Mouse (Mus musculus): ENCODE results near the gene Ddx4. TPM values are rescaled to one million over a fixed set of nuclear protein-coding genes. Genes with fewer than 3 reads are reported as not detected.

Ddx4 gene
- total RNA-seq (2021) = 1 to 10 TPM in 1 of 2 experiments, under 1 TPM in 1; 0.13 to 1.1 TPM
- long read RNA-seq, experiment 1 = 0 reads
- long read RNA-seq, experiment 2 = 0 reads

DNA sequence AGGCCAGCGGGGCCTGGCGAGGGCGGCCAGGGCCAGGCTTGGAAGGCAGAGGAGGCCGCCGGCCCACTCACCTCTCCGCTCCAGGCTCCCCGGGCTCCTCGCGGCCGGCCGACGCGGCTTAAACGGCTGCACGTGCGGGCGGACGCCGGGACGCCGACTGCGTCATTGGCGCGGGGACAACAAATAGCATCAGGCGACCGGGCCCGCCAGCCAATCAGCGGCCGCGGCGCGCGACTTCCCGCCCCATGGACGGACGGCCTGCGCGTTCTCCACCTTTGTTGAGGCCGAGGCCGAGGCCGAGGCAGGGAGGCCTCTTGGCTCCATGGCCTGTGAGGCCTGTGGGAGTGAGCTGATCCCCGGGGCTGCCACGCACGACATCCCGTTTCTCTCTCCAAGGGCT, at the start of gene Ddx4:
Gene Ddx4, minus strand, starts transcription at position 271 of the 400 bp plus-strand sequence.
- DNase-seq (ENCODE audit: low spot score in 2 of 2) = no peak

DNA sequence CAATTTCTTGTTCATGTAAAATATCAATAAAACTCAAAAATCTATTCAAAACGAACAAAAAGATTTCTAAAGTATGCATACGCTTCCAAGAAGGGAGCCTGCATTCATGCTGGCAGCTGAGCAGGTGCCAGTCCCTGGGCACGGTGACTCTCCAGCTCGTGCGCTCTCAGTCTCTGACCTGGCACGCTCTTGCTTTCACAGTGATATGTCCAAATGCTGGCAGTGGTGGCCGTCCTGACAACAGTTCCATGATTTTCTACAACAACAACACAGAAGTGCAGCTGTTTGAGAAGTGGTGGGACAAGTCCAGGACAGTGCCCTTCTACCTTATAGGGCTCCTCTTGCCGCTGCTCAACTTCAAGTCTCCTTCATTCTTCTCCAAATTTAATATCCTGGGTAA, 49.0 kb upstream of the Ddx4 start:
- no peak for DNase-seq (ENCODE audit: low spot score in 2 of 2)

DNA sequence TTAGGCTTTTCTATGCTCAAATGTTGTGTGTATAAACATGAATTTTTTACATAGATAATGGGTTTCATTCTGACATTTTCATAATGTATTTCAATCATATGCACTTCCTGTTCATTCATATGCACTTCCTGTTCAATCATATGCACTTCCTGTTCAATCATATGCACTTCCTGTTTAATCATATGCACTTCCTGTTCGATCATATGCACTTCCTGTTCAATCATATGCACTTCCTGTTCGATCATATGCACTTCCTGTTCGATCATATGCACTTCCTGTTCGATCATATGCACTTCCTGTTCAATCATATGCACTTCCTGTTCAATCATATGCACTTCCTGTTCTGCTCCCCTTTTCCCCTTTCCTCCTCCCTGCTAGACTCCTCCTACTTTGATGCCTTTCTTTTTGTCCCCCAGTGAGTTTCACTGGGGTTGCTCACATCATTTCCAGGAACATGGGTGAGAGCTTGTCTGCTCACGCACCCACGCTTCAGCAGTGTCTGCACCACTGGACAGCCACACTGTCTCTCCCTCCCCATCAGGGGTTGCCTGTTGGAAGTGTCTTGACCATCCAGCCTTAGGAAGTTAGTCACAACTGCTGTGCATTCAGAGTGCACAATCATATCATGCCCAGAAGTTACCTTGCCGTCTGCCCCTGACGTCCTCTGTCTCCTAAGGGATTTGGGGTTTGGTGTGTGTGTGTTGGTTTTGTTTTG, 43.4 kb upstream of the Ddx4 start:
- DNase-seq (ENCODE audit: low spot score in 2 of 2) = no peak

DNA sequence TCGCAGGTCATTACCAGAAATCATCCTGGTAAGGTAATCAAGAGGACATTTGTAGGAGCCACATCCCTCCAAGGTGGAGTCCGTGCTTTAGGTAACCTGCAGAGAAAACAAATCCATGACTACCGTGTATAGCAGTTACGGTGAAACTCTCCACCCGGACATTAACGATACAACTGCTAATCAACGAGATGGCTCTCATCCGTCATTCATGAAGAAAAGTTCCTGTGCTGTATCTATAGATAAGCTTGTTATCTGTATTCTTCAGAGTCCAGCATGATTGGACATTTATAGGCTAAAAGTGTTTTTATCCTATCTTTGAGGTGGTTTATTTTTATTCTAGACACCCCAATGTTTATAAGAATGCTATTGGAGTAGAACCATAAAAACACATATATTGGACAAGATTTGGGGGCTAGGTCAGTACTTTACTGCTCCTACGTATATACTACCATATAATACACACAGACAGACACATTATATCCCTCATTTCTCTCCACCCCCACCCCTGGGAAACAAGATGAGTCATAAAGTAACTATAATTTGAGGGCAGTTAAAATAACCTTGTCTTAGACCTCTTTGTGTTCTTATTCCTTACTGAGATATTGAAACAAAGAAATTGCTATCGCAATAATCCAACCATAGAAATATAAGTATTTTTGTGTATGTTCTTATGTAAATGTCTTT, 40.7 kb upstream of the Ddx4 start:
- no peak for DNase-seq (ENCODE audit: low spot score in 2 of 2)

- no peak for DNase-seq (ENCODE audit: low spot score in 2 of 2)
Observed at GRCm38 (mm10) chr13:112686155-112686554, 33.9 kb upstream of the Ddx4 start.

DNA sequence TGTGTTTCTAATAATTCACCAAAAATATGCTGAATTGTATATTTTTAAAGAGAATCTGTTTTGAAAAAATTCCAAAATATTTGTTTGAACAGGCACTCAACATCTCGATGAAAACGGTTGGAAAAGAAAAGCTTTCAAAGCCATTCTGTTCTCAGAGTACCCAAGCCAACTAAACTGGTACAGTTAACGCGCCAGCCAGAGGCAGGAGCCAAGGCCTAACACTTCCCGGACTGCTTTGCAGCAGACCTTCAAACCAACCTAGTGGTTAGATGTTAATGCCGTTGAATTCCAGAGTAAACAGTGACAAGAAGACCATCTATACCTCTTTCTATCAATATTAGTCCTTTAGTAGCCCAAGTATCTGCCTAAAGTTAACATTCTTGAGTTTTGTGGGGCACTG, 31.7 kb upstream of the Ddx4 start:
- no peak for DNase-seq (ENCODE audit: low spot score in 2 of 2)

- DNase-seq (ENCODE audit: low spot score in 2 of 2) = no peak
Observed at GRCm38 (mm10) chr13:112683312-112683711, 31.0 kb upstream of the Ddx4 start.

GRCm38 (mm10) chr13:112678154-112678553, 25.9 kb upstream of the Ddx4 start:
- no peak for DNase-seq (ENCODE audit: low spot score in 2 of 2)

GRCm38 (mm10) chr13:112673899-112674447, 21.7 kb upstream of the Ddx4 start:
- DNase-seq (ENCODE audit: low spot score in 2 of 2) = peak; percentile 42 to 48

DNA sequence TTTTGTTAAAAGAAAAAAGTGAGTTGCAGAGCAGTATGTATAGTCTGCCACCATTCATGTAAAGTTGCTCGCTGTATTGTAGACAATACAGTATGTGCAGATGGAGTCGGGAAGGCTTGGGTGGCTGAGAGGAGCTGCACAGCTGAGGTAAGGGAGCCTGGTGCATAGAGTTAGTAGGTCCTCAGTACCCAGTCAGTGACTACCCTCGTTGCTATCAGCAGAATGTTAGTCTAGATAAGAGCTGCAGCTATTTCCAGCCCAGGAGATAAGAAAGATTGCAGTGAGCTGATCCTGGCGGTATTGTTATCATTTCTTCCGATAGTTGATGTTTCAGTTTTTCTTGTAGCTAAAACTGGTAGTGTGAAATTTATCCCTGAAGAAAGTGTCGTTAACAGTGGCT, 20.5 kb upstream of the Ddx4 start:
- no peak for DNase-seq (ENCODE audit: low spot score in 2 of 2)

- no peak for DNase-seq (ENCODE audit: low spot score in 2 of 2)
Observed at GRCm38 (mm10) chr13:112671708-112672107, 19.4 kb upstream of the Ddx4 start.

DNA sequence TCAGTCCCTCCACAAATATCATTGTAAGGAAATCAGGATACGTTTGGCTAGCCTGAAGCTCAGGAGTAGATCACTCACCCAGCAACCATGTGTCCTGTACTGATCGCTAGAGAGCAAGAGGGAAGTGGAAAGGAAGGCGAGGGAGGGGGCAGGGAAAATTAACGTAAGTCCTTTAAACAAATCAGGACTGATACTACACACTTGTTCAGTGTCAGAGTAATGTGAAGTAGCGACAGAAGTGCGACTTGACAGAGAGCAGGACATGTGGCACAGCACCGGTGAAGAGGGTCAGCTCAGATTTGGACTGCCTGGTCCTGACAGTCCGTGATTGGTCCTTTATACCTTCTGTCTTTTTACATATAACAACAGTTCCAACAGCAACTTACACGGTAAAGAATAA, 14.9 kb upstream of the Ddx4 start:
- DNase-seq (ENCODE audit: low spot score in 2 of 2) = no peak

DNA sequence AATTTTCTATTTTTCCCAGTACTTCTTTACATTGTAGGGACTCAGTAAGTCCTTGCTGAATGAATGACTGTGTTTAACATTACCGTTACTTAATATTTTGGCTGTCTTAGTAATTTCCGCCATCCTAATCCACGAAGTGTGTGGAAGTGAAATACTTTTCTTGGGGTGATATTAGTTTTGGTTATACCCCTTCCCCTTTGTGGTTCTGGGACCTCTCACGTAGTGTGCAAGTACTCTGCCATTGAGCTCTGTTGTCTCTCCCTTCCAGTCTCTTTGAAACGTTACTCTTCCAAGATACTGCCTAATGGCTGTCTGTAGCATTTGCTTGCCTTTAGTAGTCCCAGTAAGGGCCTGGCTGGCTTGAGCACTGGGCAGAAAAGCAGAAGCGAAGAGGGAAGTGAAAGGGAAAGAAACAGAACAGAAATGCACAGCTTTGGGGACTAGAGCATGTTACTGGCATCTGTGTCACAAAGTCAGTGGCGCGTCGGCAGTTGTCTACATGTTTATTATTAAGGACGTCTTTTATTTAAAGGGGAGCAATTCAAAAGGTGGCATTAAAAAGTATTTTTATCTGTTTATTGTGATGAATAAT, 14.3 kb upstream of the Ddx4 start:
- DNase-seq (ENCODE audit: low spot score in 2 of 2) = no peak

DNA sequence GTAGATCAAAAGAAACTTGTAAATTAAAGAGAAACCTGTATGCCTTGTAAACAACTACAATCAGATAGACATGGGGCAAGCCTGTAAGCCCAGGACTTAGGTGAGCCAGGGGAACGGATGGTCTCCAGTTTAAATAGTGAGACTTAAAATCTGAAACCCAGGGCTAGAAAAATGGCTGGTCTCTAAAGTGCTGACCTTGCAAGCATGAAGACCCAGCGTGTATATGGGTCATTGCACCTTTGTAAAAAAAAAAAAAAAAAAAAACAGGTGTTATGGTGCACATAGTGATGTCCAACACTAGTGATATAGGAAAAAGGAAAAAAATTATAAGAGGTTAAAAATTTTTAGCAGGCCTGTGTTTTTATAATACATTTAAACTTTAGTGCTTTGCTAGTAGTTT, 9.4 kb upstream of the Ddx4 start:
- no peak for DNase-seq (ENCODE audit: low spot score in 2 of 2)

DNA sequence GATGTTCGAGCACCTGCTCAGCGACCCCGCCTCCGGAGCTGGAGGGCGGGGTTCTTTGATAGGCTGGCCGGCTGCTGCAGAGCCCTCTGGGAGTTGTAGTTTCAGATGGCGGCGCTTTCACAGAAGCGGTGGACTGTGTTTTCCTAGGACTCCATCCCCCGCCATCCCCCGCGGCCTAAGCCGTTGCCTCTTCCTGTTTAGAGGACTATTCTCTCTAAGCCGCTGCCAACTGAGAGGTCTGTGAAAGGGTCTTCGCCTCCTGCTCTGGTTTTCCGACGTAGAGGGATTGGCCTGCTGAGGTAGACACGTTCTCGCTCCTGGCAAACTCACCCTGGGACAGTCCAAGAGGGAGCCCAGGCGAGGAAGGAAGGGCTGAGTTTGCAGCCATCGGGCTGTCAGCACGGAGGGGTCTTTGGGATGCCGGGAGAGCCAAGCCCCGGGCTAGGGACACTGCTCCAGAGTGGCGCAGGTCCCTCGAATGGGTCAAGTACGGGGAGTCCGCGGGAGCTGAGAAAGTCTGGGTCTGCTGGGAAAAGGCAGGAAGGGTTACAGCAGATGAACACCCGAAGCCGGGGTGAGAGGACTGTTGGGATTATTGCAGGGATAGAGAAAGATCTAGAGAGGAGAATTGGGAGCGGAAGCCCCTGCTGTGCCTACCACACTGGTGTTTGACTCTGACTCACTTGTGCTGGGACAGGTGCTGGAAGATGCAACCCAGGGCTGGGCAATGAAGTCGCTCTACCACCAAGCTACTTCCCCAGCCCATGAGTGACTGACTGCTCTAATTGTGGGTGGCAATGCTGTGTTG, 8.5 kb upstream of the Ddx4 start, which contains the start of gene Slc38a9:
Gene Slc38a9, plus strand, starts transcription at position 178 of the 808 bp plus-strand sequence.
- DNase-seq (ENCODE audit: low spot score in 2 of 2) = peak; percentile 83 to 84

- DNase-seq (ENCODE audit: low spot score in 2 of 2) = no peak
Observed at GRCm38 (mm10) chr13:112659986-112660573, 7.8 kb upstream of the Ddx4 start.

DNA sequence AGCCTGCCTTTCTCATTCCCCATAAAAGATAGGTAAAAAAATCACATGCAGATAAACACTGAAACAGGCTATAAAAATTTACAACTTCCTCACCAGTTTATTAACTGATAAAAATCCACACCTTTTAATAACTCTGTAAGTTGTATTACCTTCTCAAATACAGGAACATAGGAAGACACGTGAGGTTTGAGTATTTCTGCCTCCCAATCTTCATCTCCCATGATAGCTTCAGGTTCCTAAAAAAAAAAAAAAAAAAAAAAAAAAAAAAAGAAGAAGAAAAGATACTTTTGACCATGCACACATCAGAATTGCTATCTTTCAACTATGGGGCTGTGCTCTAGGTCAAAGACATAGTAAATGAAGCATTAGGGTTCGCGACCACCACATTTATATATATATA, 1.1 kb downstream of the Ddx4 start:
- no peak for DNase-seq (ENCODE audit: low spot score in 2 of 2)

DNA sequence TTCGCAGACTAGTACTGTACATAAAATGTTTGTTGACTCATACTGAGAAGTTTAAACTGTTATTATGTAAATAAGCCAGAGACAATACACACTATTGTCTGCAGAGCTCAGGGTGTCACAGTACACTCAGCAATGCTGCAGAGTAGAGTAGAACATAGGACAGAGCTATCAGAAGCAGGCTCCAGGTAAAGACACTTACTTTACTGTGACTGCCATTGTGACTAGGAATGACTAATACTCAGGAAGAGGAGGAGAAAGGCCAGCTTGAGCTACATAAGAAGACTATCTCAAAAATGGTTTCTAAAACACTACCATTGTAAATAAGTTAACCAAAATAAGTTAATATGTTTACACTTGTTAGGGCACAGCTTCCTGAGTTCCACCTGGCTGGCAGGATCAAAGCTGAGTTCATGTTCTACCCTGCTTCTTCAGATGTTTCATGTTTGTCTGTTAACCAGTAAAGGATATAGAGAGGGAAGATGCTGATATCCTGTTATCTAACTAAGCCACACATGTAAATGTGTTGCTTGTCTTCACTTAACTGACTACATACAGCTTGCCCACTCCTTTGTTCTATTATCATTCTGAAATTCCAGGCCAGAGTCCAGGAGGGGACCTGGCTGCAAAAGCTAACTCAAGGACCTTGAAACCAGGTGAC, 6.6 kb downstream of the Ddx4 start:
- no peak for DNase-seq (ENCODE audit: low spot score in 2 of 2)

DNA sequence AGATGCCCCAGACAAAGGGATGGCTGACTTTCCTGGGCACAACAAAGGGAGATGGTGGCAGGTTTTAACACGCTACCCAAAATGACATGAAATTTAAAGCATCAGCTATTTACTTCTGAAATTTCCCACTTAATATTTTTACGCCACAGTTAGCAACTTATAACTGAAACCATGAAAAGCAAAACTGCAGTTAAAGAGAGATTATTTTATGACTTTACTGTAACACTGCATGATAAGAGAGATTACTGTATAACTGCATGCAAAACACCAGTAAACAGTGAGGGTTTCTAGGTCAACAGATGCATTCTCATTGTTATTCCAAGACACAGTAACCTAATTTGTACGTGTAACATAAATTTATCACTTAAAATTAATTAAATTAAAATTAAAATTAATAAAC, 7.3 kb downstream of the Ddx4 start:
- DNase-seq (ENCODE audit: low spot score in 2 of 2) = no peak

DNA sequence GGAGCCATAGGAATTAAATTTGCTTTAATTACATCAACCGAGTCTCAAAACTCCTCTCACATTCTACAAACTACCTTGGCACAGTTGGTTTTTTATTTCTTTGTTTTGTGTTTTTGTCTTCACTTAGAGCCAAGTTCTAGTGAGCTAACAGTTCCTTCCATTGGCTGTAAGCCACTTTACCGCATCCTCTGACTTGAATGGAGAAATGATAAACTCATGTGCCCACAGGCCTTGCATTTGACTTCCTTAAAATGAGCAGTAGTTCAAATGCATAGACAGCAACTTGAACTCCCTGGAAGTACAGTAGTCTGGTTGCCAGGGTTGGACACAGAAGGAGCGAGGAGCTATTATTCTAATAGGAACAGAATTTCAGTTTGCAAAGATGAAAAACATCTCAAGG, 9.4 kb downstream of the Ddx4 start:
- no peak for DNase-seq (ENCODE audit: low spot score in 2 of 2)
